Mouse (Mus musculus): ENCODE measurements around the gene 0610010K14Rik. TPM values are rescaled to one million over a fixed set of nuclear protein-coding genes. Genes with fewer than 3 reads are reported as not detected.
A peak's percentile ranks its signal among the peaks of the same experiment; 100 is the strongest.

The 0610010K14Rik gene
- polyA plus RNA-seq (2016; fragmentation: Nextera tagmentation; extraction: Ambion mirVana): 215 and 222 TPM in 2 replicates

- WGBS: under 1% methylated on average over 70 of the region's 70 CpGs
- peak within 1 kb of the TSS; percentile 92 for H3K27ac ChIP-seq
- no peaks in the 10 kb centered on the region for H3K9me3 ChIP-seq
- H3K36me3 ChIP-seq: peaks cover 17% of the 10 kb centered on the region
- H3K4me2 ChIP-seq: peak within 1 kb of the TSS; percentile 95
- H3K4me3 ChIP-seq (replicated peaks): peak within 1 kb of the TSS; percentile 88
- H3K9ac ChIP-seq (replicated peaks): peak within 1 kb of the TSS; percentile 85
- peak; percentile 90 for ATAC-seq (ENCODE audit: insufficient number of reproducible peaks, insufficient read depth, low FRiP score, low TSS enrichment, low read depth)
- H3K4me1 ChIP-seq (replicated peaks): peaks cover 40% of the 10 kb centered on the region
- H3K27me3 ChIP-seq: no peaks in the 10 kb centered on the region
These were observed at the start of gene 0610010K14Rik for GRCm38 (mm10) chr11:70237457-70238167. TSS of gene 0610010K14Rik (minus strand) at chr11:70237914.

GRCm38 (mm10) chr11:70285686-70286085 is 48.0 kb upstream of the 0610010K14Rik start:
- H3K4me3 ChIP-seq (replicated peaks): no peak overlapping the region
- no peaks in the 10 kb centered on the region for H3K36me3 ChIP-seq
- no peaks in the 10 kb centered on the region for H3K27me3 ChIP-seq
- H3K4me1 ChIP-seq (replicated peaks): no peaks in the 10 kb centered on the region
- no peak overlapping the region for H3K27ac ChIP-seq
- H3K4me2 ChIP-seq: no peak overlapping the region
- no peaks in the 10 kb centered on the region for H3K9me3 ChIP-seq
- no peak overlapping the region for H3K9ac ChIP-seq (replicated peaks)
- ATAC-seq (ENCODE audit: insufficient number of reproducible peaks, insufficient read depth, low FRiP score, low TSS enrichment, low read depth): no peak
- 59% methylated on average over 5 of the region's 5 CpGs for WGBS

GRCm38 (mm10) chr11:70284757-70285156 is 47.0 kb upstream of the 0610010K14Rik start:
- Histone ChIP-seq H3K27me3 (no peaks in the 10 kb centered on the region), H3K4me3 (replicated peaks) (no peak overlapping the region), H3K4me2 (no peak overlapping the region), H3K27ac (no peak overlapping the region), H3K9me3 (no peaks in the 10 kb centered on the region), H3K4me1 (replicated peaks) (no peaks in the 10 kb centered on the region), H3K36me3 (no peaks in the 10 kb centered on the region), H3K9ac (replicated peaks) (no peak overlapping the region)
- 64% methylated on average over 3 of the region's 3 CpGs for WGBS
- ATAC-seq (ENCODE audit: insufficient number of reproducible peaks, insufficient read depth, low FRiP score, low TSS enrichment, low read depth): no peak

DNA sequence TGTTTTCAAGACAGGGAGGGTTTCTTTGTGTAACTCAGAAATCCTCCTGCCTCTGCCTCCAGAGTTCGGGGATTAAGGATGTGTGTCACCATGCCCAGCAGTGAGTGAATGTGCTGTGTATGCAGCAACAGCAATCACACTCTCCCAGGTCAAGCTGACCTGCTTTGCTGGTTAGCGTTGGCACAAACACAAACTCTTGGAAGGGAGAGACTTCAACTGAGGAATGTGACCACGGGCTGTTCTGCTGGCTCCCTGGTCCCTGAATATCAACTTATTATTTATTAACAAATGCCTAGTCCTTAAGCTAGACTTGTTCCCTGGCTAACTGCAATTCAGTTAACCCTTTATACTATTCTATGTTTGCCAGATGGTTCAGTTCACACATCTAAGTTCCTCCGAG is 46.0 kb upstream of the 0610010K14Rik start:
- Histone ChIP-seq H3K4me1 (replicated peaks) (no peaks in the 10 kb centered on the region), H3K27ac (no peak overlapping the region), H3K9ac (replicated peaks) (no peak overlapping the region), H3K27me3 (no peaks in the 10 kb centered on the region), H3K4me3 (replicated peaks) (no peak overlapping the region), H3K4me2 (no peak overlapping the region), H3K9me3 (no peaks in the 10 kb centered on the region), H3K36me3 (no peaks in the 10 kb centered on the region)
- ATAC-seq (ENCODE audit: insufficient number of reproducible peaks, insufficient read depth, low FRiP score, low TSS enrichment, low read depth): no peak
- WGBS: 84% methylated on average over 4 of the region's 4 CpGs

DNA sequence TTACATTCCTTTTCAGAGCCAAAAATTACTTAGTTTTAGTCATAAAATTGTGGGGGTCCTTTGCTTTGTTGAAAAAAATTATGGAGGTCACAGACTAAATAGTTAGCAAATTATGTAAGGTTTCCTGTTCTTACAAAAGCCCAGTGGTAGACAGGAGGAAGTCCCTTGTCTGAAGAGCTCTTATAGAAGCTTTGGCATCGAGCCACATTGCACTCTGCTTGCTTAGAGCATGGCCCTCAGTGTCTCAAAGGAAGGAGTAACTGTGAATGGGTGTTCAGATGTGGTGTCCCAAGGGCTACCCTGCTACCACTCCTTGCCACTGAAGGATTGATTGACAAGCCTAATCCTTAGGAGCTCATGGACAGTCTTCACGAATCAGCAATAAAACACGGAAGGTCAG is 42.7 kb upstream of the 0610010K14Rik start:
- Histone ChIP-seq H3K4me2 (no peak overlapping the region), H3K4me3 (replicated peaks) (no peak overlapping the region)
- 76% methylated on average over 3 of the region's 3 CpGs for WGBS

GRCm38 (mm10) chr11:70278961-70279360 is 41.2 kb upstream of the 0610010K14Rik start:
- WGBS: 81% methylated on average over 3 of the region's 3 CpGs
- ATAC-seq (ENCODE audit: insufficient number of reproducible peaks, insufficient read depth, low FRiP score, low TSS enrichment, low read depth): no peak
- H3K36me3 ChIP-seq: no peaks in the 10 kb centered on the region
- H3K27me3 ChIP-seq: no peaks in the 10 kb centered on the region
- no peak overlapping the region for H3K27ac ChIP-seq
- H3K4me3 ChIP-seq (replicated peaks): no peak overlapping the region
- H3K9ac ChIP-seq (replicated peaks): no peak overlapping the region
- H3K9me3 ChIP-seq: no peaks in the 10 kb centered on the region
- H3K4me2 ChIP-seq: no peak overlapping the region
- H3K4me1 ChIP-seq (replicated peaks): no peaks in the 10 kb centered on the region

More for the DNA sequence above, 42.7 kb upstream of the 0610010K14Rik start:
- ATAC-seq (ENCODE audit: insufficient number of reproducible peaks, insufficient read depth, low FRiP score, low TSS enrichment, low read depth): no peak
- Histone ChIP-seq H3K4me1 (replicated peaks) (no peaks in the 10 kb centered on the region), H3K27ac (no peak overlapping the region), H3K9ac (replicated peaks) (no peak overlapping the region), H3K27me3 (no peaks in the 10 kb centered on the region), H3K9me3 (no peaks in the 10 kb centered on the region), H3K36me3 (no peaks in the 10 kb centered on the region)

DNA sequence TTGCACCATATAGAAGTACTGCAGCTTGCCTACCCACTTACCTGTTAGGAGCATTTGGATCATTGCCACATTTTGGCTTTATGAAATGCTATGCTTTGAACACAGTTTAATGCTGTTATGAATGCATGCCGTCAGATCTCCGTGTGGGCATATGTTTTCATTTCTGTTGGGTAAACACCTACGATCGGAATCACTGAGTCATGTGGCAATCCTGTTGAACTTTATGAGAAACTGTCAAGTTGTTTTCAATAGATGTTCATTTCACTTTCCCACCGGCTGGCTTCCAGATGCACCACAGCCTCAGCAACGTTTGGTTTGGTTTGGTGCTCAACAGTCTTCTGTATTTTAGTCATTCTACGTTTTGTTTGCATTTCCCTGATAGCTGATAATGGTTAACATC is 33.9 kb upstream of the 0610010K14Rik start:
- 75% methylated on average over 7 of the region's 7 CpGs for WGBS
- Histone ChIP-seq H3K9me3 (no peaks in the 10 kb centered on the region), H3K4me2 (no peak overlapping the region), H3K27ac (no peak overlapping the region), H3K4me1 (replicated peaks) (no peaks in the 10 kb centered on the region), H3K4me3 (replicated peaks) (no peak overlapping the region), H3K27me3 (no peaks in the 10 kb centered on the region), H3K36me3 (no peaks in the 10 kb centered on the region), H3K9ac (replicated peaks) (no peak overlapping the region)
- ATAC-seq (ENCODE audit: insufficient number of reproducible peaks, insufficient read depth, low FRiP score, low TSS enrichment, low read depth): no peak

DNA sequence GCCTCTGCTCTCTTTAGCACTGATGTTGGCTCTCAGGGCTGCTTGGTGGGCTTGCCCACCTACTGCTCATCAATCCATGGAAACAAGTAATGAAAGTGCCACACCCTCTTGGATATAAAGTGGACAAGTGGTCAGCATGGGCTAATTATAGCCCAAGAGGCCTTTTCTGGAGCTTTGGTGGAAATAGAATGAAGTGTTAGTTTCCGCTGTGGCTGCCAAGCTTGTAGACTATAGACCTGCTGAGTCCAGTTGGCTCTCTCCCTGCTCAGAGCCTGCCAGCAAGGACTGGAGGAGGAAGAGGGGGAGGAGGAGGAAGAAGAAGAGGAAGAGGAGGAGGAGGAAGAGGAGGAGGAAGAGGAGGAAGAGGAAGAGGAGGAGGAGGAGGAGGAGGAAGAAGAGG is 28.7 kb upstream of the 0610010K14Rik start:
- Histone ChIP-seq H3K9me3 (no peaks in the 10 kb centered on the region), H3K9ac (replicated peaks) (no peak overlapping the region), H3K36me3 (no peaks in the 10 kb centered on the region), H3K4me1 (replicated peaks) (no peaks in the 10 kb centered on the region), H3K27me3 (no peaks in the 10 kb centered on the region; the same call in 1 of the 2 replicates), H3K4me3 (replicated peaks) (no peak overlapping the region), H3K27ac (no peak overlapping the region), H3K4me2 (no peak overlapping the region)
- ATAC-seq (ENCODE audit: insufficient number of reproducible peaks, insufficient read depth, low FRiP score, low TSS enrichment, low read depth): no peak
- 85% methylated on average over 1 of the region's 1 CpGs for WGBS

DNA sequence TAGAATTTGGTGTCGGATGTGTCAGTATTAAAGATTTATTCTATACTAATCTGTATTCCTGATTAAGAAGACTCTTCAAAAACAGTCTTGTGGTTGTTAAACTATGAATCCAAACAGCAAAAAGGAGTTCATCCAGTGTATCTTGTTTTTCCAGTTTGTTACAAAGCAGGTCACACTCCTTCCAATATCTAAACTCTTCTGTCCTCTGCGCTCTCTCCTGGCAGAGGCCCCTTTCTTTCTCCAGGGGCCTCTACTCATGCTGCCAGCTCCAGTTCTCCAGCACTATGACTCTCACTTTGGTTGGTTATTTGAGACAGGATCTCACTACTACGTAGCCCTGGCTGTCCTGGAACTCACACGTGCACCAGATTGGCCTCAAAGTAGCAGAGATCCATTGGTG is 28.1 kb upstream of the 0610010K14Rik start:
- H3K4me3 ChIP-seq (replicated peaks): no peak overlapping the region
- WGBS: 78% methylated on average over 4 of the region's 4 CpGs
- no peak overlapping the region for H3K9ac ChIP-seq (replicated peaks)
- H3K36me3 ChIP-seq: no peaks in the 10 kb centered on the region
- H3K4me2 ChIP-seq: no peak overlapping the region
- no peak overlapping the region for H3K27ac ChIP-seq
- no peaks in the 10 kb centered on the region for H3K9me3 ChIP-seq
- no peaks in the 10 kb centered on the region; the same call in 1 of the 2 replicates for H3K27me3 ChIP-seq
- no peak for ATAC-seq (ENCODE audit: insufficient number of reproducible peaks, insufficient read depth, low FRiP score, low TSS enrichment, low read depth)
- no peaks in the 10 kb centered on the region for H3K4me1 ChIP-seq (replicated peaks)

DNA sequence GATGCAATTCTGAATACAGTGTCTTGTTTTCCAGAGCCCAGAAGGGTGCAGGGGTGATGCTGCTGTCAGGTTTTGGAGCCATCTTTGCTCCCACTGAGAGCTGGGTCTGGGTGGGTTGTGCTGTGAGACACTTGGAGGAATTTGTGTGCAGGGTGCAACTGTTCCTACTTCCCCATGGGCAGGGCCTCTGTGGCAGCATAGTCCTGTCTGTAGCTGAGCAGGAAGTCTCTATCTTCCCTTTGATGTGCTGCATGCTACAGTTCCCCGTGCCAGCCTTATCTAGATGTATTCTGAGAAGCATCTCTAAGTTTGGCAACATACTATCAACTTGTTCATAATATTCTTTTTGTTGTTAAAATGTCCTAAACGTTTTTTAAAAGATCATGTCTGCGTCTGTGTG is 27.5 kb upstream of the 0610010K14Rik start:
- WGBS: 55% methylated on average over 3 of the region's 3 CpGs
- no peak overlapping the region for H3K9ac ChIP-seq (replicated peaks)
- H3K27ac ChIP-seq: no peak overlapping the region

DNA sequence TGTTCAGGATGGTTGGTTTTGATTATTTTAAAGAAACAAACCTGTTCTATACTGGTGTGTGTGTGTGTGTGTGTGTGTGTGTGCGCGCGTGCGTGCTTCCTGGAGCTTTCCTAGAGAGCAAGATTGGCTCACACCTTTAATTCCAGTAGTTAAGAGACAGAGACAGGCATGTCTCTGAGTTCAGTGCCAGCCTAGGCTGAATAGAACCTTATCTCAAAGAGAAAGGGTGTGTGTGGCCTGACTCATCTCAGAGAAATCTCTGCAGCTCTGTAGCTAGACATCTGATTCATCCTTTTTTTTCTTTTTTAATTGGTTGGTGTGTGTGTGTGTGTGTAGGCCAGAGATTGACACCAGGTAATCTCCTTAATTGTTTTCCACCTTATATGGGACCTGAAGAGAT is 21.3 kb upstream of the 0610010K14Rik start:
- 93% methylated on average over 4 of the region's 4 CpGs for WGBS
- Histone ChIP-seq H3K4me2 (no peak overlapping the region), H3K9me3 (no peaks in the 10 kb centered on the region), H3K27ac (no peak overlapping the region), H3K4me1 (replicated peaks) (peaks cover 12% of the 10 kb centered on the region; the same call in 1 of the 2 replicates), H3K36me3 (no peaks in the 10 kb centered on the region), H3K27me3 (peaks cover 32% of the 10 kb centered on the region), H3K4me3 (replicated peaks) (no peak overlapping the region), H3K9ac (replicated peaks) (no peak overlapping the region)
- ATAC-seq (ENCODE audit: insufficient number of reproducible peaks, insufficient read depth, low FRiP score, low TSS enrichment, low read depth): no peak

More for the DNA sequence above, 27.5 kb upstream of the 0610010K14Rik start:
- Histone ChIP-seq H3K4me1 (replicated peaks) (no peaks in the 10 kb centered on the region), H3K4me3 (replicated peaks) (no peak overlapping the region), H3K9me3 (no peaks in the 10 kb centered on the region), H3K27me3 (no peaks in the 10 kb centered on the region; the same call in 1 of the 2 replicates), H3K4me2 (no peak overlapping the region), H3K36me3 (no peaks in the 10 kb centered on the region)
- ATAC-seq (ENCODE audit: insufficient number of reproducible peaks, insufficient read depth, low FRiP score, low TSS enrichment, low read depth): no peak
